Mouse (Mus musculus): ENCODE results near the gene Kif4. TPM values are rescaled to one million over a fixed set of nuclear protein-coding genes. Genes with fewer than 3 reads are reported as not detected.

Gene Kif4
- polyA plus RNA-seq, 1 experiment from 2014 or later, result 22.8 TPM

DNA sequence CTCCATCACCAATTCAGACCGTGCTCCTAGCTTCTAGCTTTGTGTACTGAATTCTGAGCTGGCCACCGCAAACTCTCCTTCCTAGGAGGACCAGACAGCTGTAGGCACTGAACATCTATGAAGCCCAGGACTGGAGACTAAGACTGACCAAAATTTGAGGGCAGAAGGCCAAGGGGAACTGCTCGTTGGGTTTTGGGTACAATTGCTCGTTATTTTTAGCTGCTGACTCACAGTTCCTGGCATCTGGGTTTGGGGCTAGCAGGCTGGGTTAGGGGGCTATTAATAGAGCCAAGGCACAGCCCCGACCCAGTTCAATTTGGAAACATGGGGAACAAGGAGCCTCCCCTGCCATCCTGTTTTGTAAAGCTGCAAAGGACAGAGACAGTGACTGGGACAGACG is 115.2 kb downstream of the Kif4 start:
- Histone ChIP-seq H3K36me3 (ENCODE audit: control insufficient read depth, insufficient read depth, low read length) (no peaks in the 10 kb centered on the region), H3K27me3 (ENCODE audit: control insufficient read depth, insufficient read depth, low read length) (peaks cover 4% of the 10 kb centered on the region; the same call in 1 of the 2 replicates), H3K9ac (ENCODE audit: low read length) (no peak overlapping the region), H3K4me3 (replicated peaks; ENCODE audit: low read length) (no peak overlapping the region), H3K27ac (ENCODE audit: low read length) (no peak overlapping the region), H3K4me2 (ENCODE audit: low read depth, low read length) (no peak overlapping the region), H3K9me3 (replicated peaks; ENCODE audit: control insufficient read depth, low read length) (no peaks in the 10 kb centered on the region), H3K4me1 (ENCODE audit: control insufficient read depth, insufficient read depth, low read length) (no peaks in the 10 kb centered on the region)
- WGBS, result 55% methylated on average over 6 of the region's 6 CpGs
- no peak for ATAC-seq (ENCODE audit: insufficient read depth, low FRiP score)

DNA sequence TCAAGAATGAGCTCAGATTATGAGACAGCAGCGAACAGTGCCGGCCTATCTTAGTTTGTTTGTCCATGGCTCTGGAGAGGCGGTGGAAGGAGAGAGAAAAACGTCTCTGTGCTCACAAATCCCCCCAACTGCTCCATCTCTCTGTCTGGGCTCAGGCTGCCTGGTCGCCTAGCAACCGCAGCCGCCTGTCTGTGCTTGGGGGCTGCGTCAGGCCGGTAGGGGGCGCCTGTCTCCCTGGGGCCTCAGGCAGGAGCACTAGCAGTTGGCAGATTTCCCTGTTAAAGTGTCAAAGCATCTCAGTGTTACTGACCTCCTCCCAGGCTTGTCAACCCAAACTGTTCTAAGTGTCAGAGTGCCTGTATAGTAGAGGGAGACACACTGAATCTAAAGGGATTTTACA is 116.4 kb downstream of the Kif4 start:
- Histone ChIP-seq H3K4me1 (ENCODE audit: control insufficient read depth, insufficient read depth, low read length) (no peaks in the 10 kb centered on the region), H3K9me3 (replicated peaks; ENCODE audit: control insufficient read depth, low read length) (no peaks in the 10 kb centered on the region), H3K27me3 (ENCODE audit: control insufficient read depth, insufficient read depth, low read length) (no peaks in the 10 kb centered on the region), H3K4me3 (replicated peaks; ENCODE audit: low read length) (no peak overlapping the region), H3K36me3 (ENCODE audit: control insufficient read depth, insufficient read depth, low read length) (no peaks in the 10 kb centered on the region), H3K27ac (ENCODE audit: low read length) (no peak overlapping the region), H3K9ac (ENCODE audit: low read length) (no peak overlapping the region), H3K4me2 (ENCODE audit: low read depth, low read length) (no peak overlapping the region)
- no peak for ATAC-seq (ENCODE audit: insufficient read depth, low FRiP score)
- WGBS, result 10% methylated on average over 10 of the region's 10 CpGs

DNA sequence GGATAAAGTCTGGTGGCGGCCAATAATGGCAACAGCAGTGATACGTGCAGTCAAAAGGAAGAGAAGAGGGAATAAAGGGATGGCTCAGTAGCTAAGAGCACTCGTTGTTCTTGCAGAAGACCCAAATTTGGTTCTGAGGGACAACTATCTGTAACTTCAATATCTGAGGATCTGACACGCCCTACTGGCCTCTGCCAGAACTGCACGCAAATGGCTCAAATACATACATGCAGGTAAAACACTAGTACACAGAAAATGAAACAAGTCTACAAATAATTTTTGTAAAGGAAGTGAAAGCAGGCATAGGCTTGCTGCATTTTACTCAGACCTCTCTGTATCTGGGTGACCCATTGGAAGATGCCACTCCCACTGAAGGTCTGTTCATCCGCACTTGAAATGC is 140.3 kb downstream of the Kif4 start:
- H3K9ac ChIP-seq (ENCODE audit: low read length), result no peak overlapping the region
- peaks cover 8% of the 10 kb centered on the region; the same call in 1 of the 2 replicates for H3K27me3 ChIP-seq (ENCODE audit: control insufficient read depth, insufficient read depth, low read length)
- no peaks in the 10 kb centered on the region for H3K36me3 ChIP-seq (ENCODE audit: control insufficient read depth, insufficient read depth, low read length)
- H3K27ac ChIP-seq (ENCODE audit: low read length), result no peak overlapping the region
- ATAC-seq (ENCODE audit: insufficient read depth, low FRiP score), result no peak
- no peak overlapping the region for H3K4me2 ChIP-seq (ENCODE audit: low read depth, low read length)
- H3K9me3 ChIP-seq (replicated peaks; ENCODE audit: control insufficient read depth, low read length), result no peaks in the 10 kb centered on the region
- H3K4me3 ChIP-seq (replicated peaks; ENCODE audit: low read length), result no peak overlapping the region
- WGBS, result 82% methylated on average over 6 of the region's 6 CpGs
- no peaks in the 10 kb centered on the region for H3K4me1 ChIP-seq (ENCODE audit: control insufficient read depth, insufficient read depth, low read length)

- no peaks in the 10 kb centered on the region for H3K9me3 ChIP-seq (replicated peaks; ENCODE audit: control insufficient read depth, low read length)
- 18% methylated on average over 23 of the region's 26 CpGs for WGBS
- peak within 1 kb of the TSS; percentile 39; the same call in 1 of the 2 replicates for H3K9ac ChIP-seq (ENCODE audit: low read length)
- H3K36me3 ChIP-seq (ENCODE audit: control insufficient read depth, insufficient read depth, low read length), result no peaks in the 10 kb centered on the region
- peaks cover 8% of the 10 kb centered on the region; the same call in 1 of the 2 replicates for H3K27me3 ChIP-seq (ENCODE audit: control insufficient read depth, insufficient read depth, low read length)
- peak within 1 kb of the TSS; percentile 73 for H3K4me2 ChIP-seq (ENCODE audit: low read depth, low read length)
- no peaks in the 10 kb centered on the region for H3K4me1 ChIP-seq (ENCODE audit: control insufficient read depth, insufficient read depth, low read length)
- H3K27ac ChIP-seq (ENCODE audit: low read length), result no peak within 1 kb of the TSS
- H3K4me3 ChIP-seq (replicated peaks; ENCODE audit: low read length), result peak within 1 kb of the TSS; percentile 44
- ATAC-seq (ENCODE audit: insufficient read depth, low FRiP score), result peak; percentile 58; the same call in 1 of the 2 replicates
These were observed 141.8 kb downstream of the Kif4 start, which contains the start of gene Dlg3 for GRCm38 (mm10) chrX:100767181-100767884. Dlg3 (plus strand) TSS chrX:100767722.

GRCm38 (mm10) chrX:100767885-100768626 is 142.5 kb downstream of the Kif4 start:
- no peaks in the 10 kb centered on the region for H3K36me3 ChIP-seq (ENCODE audit: control insufficient read depth, insufficient read depth, low read length)
- H3K4me3 ChIP-seq (replicated peaks; ENCODE audit: low read length), result peak overlapping the region; percentile 44
- peak overlapping the region; percentile 73 for H3K4me2 ChIP-seq (ENCODE audit: low read depth, low read length)
- peak overlapping the region; percentile 39; the same call in 1 of the 2 replicates for H3K9ac ChIP-seq (ENCODE audit: low read length)
- H3K27ac ChIP-seq (ENCODE audit: low read length), result no peak overlapping the region
- H3K27me3 ChIP-seq (ENCODE audit: control insufficient read depth, insufficient read depth, low read length), result peaks cover 8% of the 10 kb centered on the region; the same call in 1 of the 2 replicates
- H3K9me3 ChIP-seq (replicated peaks; ENCODE audit: control insufficient read depth, low read length), result no peaks in the 10 kb centered on the region
- ATAC-seq (ENCODE audit: insufficient read depth, low FRiP score), result peak; percentile 50; the same call in 1 of the 2 replicates
- 27% methylated on average over 24 of the region's 36 CpGs for WGBS
- no peaks in the 10 kb centered on the region for H3K4me1 ChIP-seq (ENCODE audit: control insufficient read depth, insufficient read depth, low read length)

- no peak overlapping the region for H3K27ac ChIP-seq (ENCODE audit: low read length)
- 84% methylated on average over 5 of the region's 5 CpGs for WGBS
- no peak for ATAC-seq (ENCODE audit: insufficient read depth, low FRiP score)
- peaks cover 8% of the 10 kb centered on the region; the same call in 1 of the 2 replicates for H3K27me3 ChIP-seq (ENCODE audit: control insufficient read depth, insufficient read depth, low read length)
- H3K9me3 ChIP-seq (replicated peaks; ENCODE audit: control insufficient read depth, low read length), result no peaks in the 10 kb centered on the region
- H3K4me1 ChIP-seq (ENCODE audit: control insufficient read depth, insufficient read depth, low read length), result no peaks in the 10 kb centered on the region
- no peak overlapping the region for H3K4me2 ChIP-seq (ENCODE audit: low read depth, low read length)
- H3K4me3 ChIP-seq (replicated peaks; ENCODE audit: low read length), result no peak overlapping the region
- no peak overlapping the region for H3K9ac ChIP-seq (ENCODE audit: low read length)
- no peaks in the 10 kb centered on the region for H3K36me3 ChIP-seq (ENCODE audit: control insufficient read depth, insufficient read depth, low read length)
These were observed 143.7 kb downstream of the Kif4 start for GRCm38 (mm10) chrX:100769281-100769680.

DNA sequence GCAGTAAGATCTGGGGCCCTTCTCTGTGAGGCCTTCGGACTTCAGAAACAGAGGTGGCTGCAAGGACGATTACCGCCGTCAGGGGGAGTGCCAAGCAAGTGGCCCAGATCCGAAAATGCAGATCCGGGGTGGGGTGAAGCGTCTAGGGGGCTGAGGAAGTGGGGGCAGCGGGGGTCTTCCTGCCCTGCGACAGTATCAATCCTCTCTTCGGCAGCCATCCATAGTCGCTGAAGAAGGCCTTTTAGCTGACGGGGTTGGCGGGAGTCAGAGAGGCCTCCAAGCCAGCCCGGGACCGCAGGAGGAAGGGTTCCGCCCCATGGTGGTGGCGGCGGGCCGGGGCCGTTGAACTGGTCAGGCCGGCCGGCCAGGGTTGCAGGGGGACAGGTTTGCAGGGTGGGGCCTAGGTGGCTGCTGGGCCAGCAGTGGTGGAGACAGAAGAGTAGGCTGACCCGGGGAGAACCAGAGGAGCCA is 148.8 kb downstream of the Kif4 start:
- Histone ChIP-seq H3K27me3 (ENCODE audit: control insufficient read depth, insufficient read depth, low read length) (no peaks in the 10 kb centered on the region), H3K9me3 (replicated peaks; ENCODE audit: control insufficient read depth, low read length) (no peaks in the 10 kb centered on the region), H3K9ac (ENCODE audit: low read length) (peak overlapping the region; percentile 73), H3K36me3 (ENCODE audit: control insufficient read depth, insufficient read depth, low read length) (no peaks in the 10 kb centered on the region), H3K27ac (ENCODE audit: low read length) (peak overlapping the region; percentile 52; the same call in 1 of the 2 replicates), H3K4me1 (ENCODE audit: control insufficient read depth, insufficient read depth, low read length) (0 out of 2 replicates have a peak, but pooled peaks cover 7% of the 10 kb centered on the region), H3K4me2 (ENCODE audit: low read depth, low read length) (peak overlapping the region; percentile 52), H3K4me3 (replicated peaks; ENCODE audit: low read length) (peak overlapping the region; percentile 52)
- 14% methylated on average over 23 of the region's 23 CpGs for WGBS
- peak; percentile 52; the same call in 1 of the 2 replicates for ATAC-seq (ENCODE audit: insufficient read depth, low FRiP score)

DNA sequence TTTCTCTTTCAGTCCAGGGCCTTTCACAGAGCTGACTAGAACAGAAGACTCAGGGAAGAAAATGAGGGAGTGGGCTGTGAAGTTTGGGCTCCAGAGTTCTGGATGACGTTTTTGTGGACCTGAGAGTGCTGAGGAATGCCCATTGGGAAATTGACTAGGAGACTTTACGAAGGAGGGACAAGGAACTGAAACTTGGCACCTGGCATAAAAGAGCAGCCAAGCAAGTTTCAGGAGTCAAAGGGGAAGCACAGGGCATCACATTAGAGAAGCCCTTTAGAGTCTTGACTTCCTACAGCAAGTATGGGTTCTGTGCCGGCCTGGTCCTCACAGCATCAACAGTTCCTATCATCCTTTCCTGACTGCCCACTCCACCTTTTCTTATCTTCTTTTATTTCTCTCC is 149.9 kb downstream of the Kif4 start:
- WGBS, result 78% methylated on average over 3 of the region's 3 CpGs
- no peaks in the 10 kb centered on the region for H3K36me3 ChIP-seq (ENCODE audit: control insufficient read depth, insufficient read depth, low read length)
- H3K27me3 ChIP-seq (ENCODE audit: control insufficient read depth, insufficient read depth, low read length), result no peaks in the 10 kb centered on the region
- H3K9me3 ChIP-seq (replicated peaks; ENCODE audit: control insufficient read depth, low read length), result no peaks in the 10 kb centered on the region
- 0 out of 2 replicates have a peak, but pooled peaks cover 7% of the 10 kb centered on the region for H3K4me1 ChIP-seq (ENCODE audit: control insufficient read depth, insufficient read depth, low read length)
- no peak for ATAC-seq (ENCODE audit: insufficient read depth, low FRiP score)
- H3K9ac ChIP-seq (ENCODE audit: low read length), result no peak overlapping the region; the same call in 1 of the 2 replicates
- peak overlapping the region; percentile 49 for H3K27ac ChIP-seq (ENCODE audit: low read length)
- peak overlapping the region; percentile 14; the same call in 1 of the 2 replicates for H3K4me3 ChIP-seq (replicated peaks; ENCODE audit: low read length)
- H3K4me2 ChIP-seq (ENCODE audit: low read depth, low read length), result 0 out of 2 replicates have a peak overlapping the region, but pooled peaks have one; percentile 19

All from stomach, embryonic 16.5 days (tissue).